Mouse (Mus musculus): Measurements from ENCODE around the gene Rbms3.

DNA sequence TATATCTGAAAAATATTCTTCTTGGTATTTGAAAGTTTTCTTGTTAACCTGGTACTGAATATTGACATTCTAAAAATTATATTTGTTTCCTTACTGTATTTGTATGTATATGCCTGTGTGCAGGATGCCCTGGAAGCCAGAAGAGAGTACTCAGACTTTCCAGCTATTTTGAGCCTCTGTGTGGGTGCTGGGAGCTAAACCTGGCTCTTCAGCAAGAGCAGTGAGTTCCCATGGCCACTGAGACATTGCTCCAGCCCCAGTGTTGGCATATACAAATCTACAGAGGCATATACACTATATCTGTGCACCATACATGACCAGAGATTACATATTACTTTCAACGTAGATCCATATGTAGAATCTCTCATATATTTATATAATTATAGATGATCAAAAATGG is 581.1 kb downstream of the Rbms3 start:
- TF ChIP-seq ZNF384 (IDR thresholded peaks at IDR 0.05; ENCODE audit: low read depth, low read length): no peak
- no peak for TF ChIP-seq CHD2 (IDR thresholded peaks at IDR 0.05; ENCODE audit: low read depth, low read length)

Measured in ES-E14 (cell line).